Mouse (Mus musculus): ENCODE results near the gene Plin5.

DNA sequence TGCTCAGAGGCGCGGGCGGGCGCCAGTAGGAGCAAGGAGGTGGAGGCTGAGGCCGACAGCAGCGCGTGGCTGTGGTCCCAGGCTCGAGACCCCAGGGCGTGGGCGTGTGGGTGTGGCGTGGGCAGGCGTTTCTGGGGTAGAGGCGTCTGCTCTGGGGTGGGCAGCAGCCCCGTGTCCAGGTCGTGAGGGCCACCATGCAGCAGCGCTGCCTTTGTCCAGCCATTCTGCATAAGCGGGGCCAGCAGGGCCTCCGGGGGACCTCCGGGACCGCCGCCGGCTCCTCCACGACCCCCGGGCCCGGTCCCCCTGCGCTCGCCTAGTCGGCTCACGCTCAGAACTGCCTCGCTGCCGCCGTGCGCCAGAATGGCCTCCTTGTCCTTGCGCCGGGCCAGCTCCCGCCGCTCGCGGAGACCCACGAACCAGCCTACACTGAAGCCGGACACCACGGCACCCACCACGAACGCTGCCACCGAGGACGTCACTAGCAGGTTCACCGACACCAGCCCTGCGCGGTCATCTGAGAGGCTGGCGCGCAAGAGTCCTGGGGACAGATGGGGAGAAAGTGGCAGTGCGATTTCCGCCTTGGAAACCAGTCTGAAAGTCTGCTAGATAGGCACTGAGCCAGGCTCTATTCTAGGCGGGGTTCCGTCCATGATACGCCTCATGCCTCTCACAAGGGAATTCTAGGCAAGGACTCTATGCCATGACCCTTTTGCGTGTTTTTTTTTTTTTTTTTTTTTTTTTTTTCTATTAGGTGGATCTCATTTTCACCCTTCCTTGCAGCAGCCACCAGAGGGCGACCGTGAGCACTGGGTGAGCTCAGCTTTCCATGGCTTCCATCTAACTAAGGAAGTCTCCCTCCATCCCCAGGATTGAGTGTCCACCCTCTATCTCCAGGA is 7.2 kb upstream of the Plin5 start:
- no peak for TF ChIP-seq POLR2A (IDR thresholded peaks at IDR 0.05; ENCODE audit: insufficient read length, low read depth)
- no peak for TF ChIP-seq E2F4 (IDR thresholded peaks at IDR 0.05; ENCODE audit: insufficient read depth)
- no peak for TF ChIP-seq REST (IDR thresholded peaks at IDR 0.05; ENCODE audit: insufficient read depth, insufficient read length)
- no peak for TF ChIP-seq TCF12 (IDR thresholded peaks at IDR 0.05; ENCODE audit: insufficient read depth, poor library complexity, severe bottlenecking)
- no peak for TF ChIP-seq MYOG (IDR thresholded peaks at IDR 0.05; ENCODE audit: control insufficient read depth in 1 of 3, insufficient read depth in 1 of 3, insufficient read length in 2 of 3, low read depth in 2 of 3)
